Mouse (Mus musculus) thymus, postnatal 10 days (tissue): ENCODE data around the gene Iscu.
A peak's percentile ranks its signal among the peaks of the same experiment; 100 is the strongest.

ENCODE experiments used
- DNase-seq, 2 experiments: peaks; one replicate each; pipeline ENCODE4 v3.0.0; 2021; ENCODE audit warnings: low spot score in 2 of 2

Gene Iscu

GRCm38 (mm10) chr5:113814111-113815040 is 41.8 kb downstream of the Iscu start:
- no peak for DNase-seq

- no peak for DNase-seq
Observed at GRCm38 (mm10) chr5:113815041-113815389, 42.5 kb downstream of the Iscu start.

DNA sequence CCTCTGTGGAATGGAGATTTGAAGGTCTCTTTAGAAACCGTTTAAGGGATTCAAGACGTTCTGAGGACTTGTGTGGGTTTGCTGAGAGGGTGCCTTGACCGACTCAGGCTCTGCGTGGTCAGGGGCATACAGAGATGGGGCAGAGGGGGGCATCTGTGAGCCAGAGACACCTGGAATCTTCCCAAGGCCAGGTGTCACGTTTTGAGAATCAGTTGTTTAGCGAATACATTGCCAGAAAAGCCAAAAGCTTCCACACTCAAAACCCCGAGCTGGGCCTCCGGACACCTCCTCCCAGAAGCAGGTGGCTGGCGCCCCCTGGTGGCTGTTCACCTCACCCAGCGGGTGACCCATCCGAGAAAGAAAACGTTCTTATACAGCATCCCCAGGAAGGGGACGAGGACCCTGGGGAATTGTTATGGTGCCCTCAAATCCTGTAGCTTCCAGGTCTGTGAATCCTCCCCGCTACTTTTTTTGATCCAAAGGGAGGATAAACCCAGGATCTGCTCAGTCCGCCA is 43.1 kb downstream of the Iscu start:
- DNase-seq = peak; percentile 65 to 87

DNA sequence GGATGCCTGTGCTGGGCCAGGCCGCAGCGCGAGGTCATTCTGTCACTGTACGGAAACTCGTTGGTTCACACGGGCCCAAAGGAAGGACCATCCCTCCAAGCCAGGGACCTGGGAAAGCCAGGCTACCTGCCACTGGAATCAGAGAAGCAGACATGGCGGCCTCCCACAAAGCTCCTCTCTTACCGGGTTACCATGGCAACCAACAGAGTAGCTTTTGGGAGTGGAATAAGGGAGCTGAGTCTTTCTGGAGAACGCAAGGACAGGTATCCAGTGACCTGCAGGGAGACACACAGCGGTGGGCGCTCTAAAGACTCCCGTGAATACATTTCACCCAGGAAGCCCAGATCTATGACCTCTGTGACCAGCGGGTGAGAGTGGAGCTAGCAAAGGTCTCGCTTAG is 46.0 kb downstream of the Iscu start:
- DNase-seq = no peak

GRCm38 (mm10) chr5:113824228-113824627 is 51.7 kb downstream of the Iscu start:
- peak in 1 of 2 experiments; percentile 37 for DNase-seq

DNA sequence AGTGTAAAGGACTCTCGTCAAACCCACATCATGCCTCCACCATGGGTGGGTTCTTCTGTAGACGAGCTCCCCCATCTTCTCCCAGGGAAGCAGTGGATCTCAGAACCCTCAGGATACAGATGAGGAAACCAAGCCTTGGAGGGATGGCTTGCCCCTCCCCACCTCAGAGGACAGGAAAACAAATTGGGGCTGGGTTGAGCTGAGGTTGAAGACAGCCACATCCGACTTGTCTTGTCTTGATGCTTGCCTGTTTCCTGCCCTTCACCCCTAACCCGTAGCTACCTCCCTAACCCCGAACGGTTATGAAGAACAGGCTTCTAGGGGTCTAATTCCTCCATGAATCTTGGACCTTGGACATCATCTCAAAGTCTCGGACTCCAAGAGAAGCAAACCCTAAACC is 53.0 kb downstream of the Iscu start:
- peak; percentile 57 to 58 for DNase-seq

DNA sequence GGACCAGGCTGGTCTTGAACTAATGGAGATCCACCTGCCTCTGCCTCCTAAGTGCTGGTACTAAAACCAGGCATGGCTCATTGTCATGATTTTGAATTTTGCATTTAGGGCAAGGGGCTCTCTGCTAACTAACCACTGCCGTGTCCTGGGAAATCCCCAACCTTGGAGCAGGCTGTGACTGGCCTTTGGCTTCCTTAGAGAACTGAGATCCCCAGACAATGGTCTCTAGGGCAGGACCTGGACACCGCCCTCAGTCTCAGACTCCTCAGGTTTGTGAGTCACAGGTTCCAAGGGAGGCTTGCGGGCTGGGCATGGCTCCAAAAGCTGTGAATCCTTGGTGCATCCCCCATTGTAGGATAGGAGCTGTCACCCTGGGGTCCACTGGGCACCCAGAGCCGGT is 54.1 kb downstream of the Iscu start:
- no peak for DNase-seq
